Mouse (Mus musculus): Measurements from ENCODE around the gene Golga3.

Gene Golga3

GRCm38 (mm10) chr5:110176362-110177020, at the start of gene Golga3:
TSS of gene Golga3 (plus strand) at chr5:110176701.
- peak; percentile 97 for DNase-seq (ENCODE audit: low read depth, low spot score)

DNA sequence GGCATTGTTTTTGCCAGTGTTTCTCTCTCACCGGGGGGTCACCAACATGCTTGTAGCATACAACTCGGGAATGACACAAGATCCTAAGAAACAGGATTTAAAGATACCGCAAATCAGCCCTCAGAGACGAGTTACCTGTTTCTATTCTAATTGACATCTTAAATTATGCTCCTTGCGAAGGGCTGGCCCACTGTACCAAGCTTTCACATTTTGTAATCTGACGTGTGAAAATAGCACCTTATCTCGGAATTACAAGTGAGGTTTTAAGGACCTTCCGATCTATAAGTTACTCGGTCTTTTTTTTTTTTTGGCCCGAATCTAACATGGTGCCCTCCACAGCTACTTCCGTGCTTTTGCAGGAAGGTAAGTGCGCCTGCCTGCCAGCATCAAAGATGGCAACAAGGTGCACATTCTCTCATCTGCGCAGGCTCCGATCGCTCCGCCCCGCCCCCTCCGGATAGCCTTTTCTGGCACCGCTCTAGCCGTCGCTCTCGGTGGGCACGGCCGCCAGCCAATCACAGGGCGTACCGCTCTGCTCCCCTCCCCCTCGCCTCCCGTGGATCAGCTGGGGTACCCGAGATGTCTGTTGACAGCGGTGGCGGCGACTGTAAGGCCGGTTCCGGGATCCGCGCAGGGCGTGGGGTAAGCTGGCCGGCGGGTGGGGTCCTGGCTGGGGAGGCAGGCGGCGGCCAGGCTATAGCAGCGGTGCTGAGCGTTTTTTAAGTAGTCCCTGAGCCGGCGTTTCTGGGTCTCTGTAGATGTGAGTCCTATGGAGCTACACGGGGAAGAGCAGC, 41.0 kb upstream of the Golga3 start, which contains the start of gene Chfr:
Gene Chfr, plus strand, starts transcription at position 550 of the 794 bp plus-strand sequence.
- DNase-seq (ENCODE audit: low read depth, low spot score) = peak; percentile 99

GRCm38 (mm10) chr5:110136087-110136464, 40.4 kb upstream of the Golga3 start:
- DNase-seq (ENCODE audit: low read depth, low spot score) = no peak

DNA sequence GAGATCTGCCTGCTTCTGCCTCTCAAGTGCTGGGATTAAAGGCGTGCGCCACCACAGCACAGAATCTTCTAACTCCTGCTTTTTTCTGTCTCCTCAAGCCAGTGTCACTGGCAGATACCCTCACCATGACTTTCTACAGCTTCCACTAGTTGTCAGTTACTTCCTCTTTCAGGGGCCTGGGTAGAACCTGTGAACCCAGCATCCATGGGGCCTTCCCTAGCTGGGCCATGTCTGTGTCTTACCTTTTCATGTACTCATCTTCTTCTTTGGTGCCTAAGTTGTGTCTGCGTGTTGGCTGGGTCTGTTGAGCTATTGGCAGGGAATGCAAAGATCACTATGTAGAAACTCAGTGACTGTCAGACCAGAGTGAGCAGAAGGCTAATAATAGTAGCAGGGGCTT, 38.7 kb upstream of the Golga3 start:
- DNase-seq (ENCODE audit: low read depth, low spot score) = no peak

DNA sequence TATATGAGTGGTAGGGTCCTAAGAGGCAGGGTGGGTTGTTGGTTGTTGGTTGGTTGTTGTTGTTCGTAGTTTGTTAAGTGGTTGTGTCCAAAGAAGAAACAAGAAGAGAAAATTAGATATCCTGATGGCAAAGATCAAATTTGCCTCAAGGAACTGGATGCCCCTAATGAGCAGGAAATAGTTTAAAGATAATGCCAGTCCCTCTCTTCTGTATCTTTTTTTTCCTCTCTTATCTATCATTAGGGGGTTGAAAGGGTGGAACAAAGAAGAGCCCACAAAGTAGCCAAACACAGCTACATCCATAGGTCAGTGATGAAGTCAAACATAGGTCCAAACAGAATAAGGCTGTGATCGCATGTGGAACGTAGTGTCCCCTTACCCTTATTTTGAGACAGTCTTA, 37.2 kb upstream of the Golga3 start:
- no peak for DNase-seq (ENCODE audit: low read depth, low spot score)

DNA sequence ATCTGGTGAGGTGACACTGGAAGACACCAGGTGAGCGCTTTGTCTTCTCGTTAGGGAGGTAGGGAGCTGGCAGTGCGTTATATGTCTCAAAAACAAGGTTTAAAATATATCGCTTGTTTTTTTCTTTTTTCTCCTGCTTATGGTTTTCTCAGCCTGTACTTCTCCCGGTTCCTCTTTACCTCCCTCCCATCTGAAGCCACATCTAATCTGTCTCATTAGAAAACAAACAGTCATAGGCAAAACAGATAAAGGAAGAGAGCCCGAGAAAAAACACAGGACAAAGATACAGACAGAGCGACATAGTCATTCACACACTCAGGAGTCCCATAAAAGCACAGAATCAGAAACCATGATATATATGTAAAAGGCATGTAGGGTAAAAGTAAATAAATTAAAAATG, 36.1 kb upstream of the Golga3 start:
- DNase-seq (ENCODE audit: low read depth, low spot score) = no peak

- DNase-seq (ENCODE audit: low read depth, low spot score) = no peak
Observed at GRCm38 (mm10) chr5:110142309-110142708, 34.2 kb upstream of the Golga3 start.

DNA sequence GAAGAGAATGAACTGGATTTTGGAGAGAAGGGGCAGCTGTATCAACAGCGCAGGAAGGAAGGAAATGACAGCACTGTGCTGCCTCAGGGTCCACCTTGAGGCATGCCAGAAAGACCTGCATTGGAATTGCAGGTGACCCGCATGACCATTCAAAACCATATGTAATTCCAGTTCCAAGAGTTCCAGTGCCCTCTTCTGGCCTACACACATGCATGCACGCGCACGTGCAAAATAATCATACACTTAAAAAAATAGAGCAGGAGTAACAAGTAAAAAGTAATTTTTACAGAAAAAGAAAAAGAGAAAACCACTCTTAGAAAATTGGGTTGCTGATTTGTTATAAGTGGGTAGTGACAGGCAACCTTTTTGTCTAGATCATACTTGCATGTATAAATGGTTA, 33.5 kb upstream of the Golga3 start:
- peak; percentile 33 for DNase-seq (ENCODE audit: low read depth, low spot score)

DNA sequence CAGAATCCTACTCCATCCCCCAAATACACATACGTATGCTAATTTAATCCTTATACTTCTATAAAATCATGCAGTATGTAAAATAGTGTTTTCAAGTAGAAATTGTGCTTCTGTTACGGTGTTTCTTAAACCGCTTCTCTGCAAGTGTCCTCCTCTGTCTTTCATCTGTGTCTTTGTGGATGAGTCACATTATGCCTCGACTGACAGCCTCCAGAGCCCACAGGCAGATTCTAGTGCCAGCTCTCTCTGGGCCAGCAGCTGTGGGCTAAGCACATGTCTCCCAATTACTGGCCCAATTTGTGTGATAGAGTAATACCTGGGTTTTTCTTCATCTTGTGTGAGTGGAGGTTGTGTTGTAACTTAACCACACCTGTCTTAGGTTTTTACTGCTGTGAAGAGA, 7.1 kb upstream of the Golga3 start:
- no peak for DNase-seq (ENCODE audit: low read depth, low spot score)

GRCm38 (mm10) chr5:110177021-110177420, 520 bp downstream of the Golga3 start:
- peak; percentile 59 for DNase-seq (ENCODE audit: low read depth, low spot score)

DNA sequence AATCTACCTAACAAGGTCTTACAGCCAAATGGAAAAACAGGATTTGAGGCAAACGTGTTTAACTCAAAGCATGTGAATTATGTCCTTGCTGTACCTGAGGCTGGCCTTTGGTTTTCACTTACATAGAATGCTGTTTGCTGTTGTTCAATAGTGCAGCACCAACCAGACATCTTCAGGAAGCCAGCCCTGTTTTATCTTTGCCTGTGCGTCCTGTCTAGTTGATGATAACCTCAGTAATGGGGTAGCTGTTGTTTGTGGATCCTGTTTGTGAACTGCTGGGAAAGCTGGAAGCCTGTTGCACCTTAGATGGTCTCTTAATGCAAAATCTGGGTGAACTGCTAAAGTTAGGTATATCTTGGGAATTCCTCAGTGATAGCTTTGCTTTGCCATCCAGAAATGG, 2.1 kb downstream of the Golga3 start:
- DNase-seq (ENCODE audit: low read depth, low spot score) = no peak

GRCm38 (mm10) chr5:110181716-110182115, 5.2 kb downstream of the Golga3 start:
- no peak for DNase-seq (ENCODE audit: low read depth, low spot score)

GRCm38 (mm10) chr5:110203164-110203895, 26.8 kb downstream of the Golga3 start:
- DNase-seq (ENCODE audit: low read depth, low spot score) = peak; percentile 39

DNA sequence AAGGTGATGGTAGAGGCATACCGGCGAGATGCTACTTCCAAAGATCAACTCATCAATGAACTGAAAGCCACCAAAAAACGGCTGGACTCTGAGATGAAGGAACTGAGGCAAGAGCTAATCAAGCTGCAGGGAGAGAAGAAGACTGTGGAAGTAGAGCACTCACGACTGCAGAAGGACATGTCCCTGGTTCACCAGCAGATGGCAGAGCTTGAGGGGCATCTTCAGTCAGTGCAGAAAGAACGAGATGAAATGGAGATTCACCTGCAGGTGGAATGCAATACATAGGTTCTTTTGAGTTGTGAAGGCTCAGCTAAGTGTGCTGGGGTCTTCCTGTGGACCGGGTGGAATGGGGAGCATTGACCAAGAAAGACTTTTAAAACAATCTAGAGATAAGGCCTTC, 28.3 kb downstream of the Golga3 start:
- peak; percentile 39 for DNase-seq (ENCODE audit: low read depth, low spot score)

DNA sequence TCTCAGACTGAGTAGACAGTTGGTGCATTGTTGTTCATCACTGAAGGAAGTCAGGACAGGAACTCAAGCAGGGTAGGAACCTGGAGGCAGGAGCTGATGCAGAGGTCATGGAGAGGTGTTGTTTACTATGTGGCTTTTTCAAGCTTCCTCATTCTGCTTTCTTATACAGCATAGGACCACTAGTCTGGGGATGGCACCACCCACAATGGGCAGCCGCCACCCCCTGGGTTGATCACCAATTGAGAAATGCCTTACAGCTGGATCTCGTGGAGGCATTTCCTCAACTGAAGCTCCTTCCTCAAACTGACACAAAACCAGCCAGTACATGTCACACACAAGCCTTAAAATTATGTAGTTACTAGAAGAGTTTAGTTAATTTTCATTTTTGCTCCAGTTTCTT, 34.8 kb downstream of the Golga3 start:
- no peak for DNase-seq (ENCODE audit: low read depth, low spot score)

DNA sequence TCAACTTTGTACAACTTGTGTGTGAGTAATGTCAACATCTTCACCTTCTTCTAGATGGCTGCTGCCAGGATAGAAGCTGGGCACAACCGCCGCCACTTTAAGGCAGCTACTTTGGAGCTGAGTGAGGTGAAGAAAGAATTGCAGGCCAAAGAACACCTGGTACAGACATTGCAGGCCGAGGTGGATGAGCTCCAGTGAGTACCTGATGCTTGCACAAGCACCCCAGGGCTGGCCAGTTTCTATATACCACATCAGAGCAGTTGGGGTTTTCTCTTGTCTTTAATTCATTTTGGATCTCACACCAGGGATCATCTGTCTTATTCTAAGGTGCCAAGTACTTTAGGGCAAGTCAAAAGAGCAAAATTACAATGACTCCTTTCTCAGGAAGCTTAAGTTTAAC, 40.3 kb downstream of the Golga3 start:
- DNase-seq (ENCODE audit: low read depth, low spot score) = no peak

DNA sequence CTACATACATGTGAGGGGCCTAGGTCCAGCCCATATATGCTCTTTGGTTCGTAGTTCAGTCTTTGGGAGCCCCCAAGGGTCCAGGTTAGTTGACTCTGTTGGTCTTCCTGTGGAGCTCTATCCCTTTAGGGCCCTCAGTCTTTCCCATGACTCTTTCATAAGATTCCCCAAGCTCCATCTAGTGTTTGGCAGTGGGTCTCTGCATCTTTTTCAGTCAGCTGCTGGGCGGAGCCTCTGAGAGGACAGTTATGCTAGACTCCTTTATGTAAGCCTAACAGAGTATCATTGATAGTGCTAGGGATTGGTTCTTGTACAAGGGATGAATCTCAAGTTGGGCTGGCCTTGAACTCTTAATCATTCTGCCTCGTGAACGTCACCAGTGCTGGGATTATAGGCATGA, 43.8 kb downstream of the Golga3 start:
- no peak for DNase-seq (ENCODE audit: low read depth, low spot score)

GRCm38 (mm10) chr5:110222757-110223156, 46.3 kb downstream of the Golga3 start:
- no peak for DNase-seq (ENCODE audit: low read depth, low spot score)

GRCm38 (mm10) chr5:110225056-110225455, 48.6 kb downstream of the Golga3 start:
- DNase-seq (ENCODE audit: low read depth, low spot score) = no peak

- DNase-seq (ENCODE audit: low read depth, low spot score) = no peak
Observed at GRCm38 (mm10) chr5:110227336-110227883, 50.9 kb downstream of the Golga3 start.

DNA sequence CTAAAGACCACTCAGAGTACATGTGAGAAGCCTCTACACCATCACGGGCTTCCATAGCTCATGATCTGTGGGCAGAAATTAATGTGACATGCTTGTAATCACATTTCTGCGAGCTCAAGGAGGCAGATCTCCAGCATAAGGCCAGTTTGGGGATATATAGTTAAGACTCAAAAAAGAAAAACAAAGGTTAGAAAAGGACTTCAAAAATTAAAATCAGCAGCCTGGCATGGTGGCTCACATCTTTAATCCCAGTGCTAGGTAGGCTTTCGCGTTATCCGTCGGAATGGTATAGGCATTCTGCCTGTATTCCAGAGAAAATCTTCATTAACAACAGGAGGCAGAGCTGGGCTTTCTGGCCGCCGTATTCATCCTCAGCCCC, 53.9 kb downstream of the Golga3 start:
- no peak for DNase-seq (ENCODE audit: low read depth, low spot score)

DNA sequence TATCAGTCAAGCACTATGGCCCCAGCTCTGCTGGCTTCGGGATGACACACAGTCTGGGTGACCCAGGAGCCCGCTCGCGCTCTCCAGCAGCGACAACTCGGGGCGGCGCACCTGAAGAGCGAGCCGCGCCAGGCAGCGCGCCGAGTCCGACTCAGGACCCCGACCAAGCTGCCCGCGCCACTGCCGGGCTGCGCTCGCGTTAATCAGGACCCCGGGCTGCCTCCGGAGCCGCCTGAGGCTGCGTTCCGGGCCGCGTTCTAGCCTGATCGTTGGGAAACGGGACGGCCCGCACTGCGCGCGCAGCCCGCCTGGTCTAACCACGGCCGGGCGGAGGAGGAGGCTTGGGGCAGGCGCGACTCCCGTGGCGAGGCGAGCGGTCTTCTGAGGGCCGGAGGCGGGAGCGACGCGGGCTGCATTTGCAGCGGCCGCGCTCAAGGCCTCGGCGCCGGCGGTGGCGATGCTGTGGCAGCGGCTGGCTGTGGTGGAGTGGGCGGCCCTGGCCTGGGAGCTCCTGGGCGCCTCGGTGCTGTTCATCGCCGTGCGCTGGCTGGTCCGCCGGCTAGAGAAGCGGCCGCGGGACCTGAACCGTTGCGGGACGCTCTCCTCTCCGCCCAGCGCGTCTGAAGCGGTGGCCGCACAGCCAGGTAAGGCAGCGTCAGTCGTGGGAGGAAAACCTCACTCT, 54.4 kb downstream of the Golga3 start, which contains the start of gene Ankle2:
Gene Ankle2, plus strand, starts transcription at position 225 of the 682 bp plus-strand sequence.
- DNase-seq (ENCODE audit: low read depth, low spot score) = peak; percentile 95
